Mouse (Mus musculus) small intestine, adult 2 months (tissue): ENCODE data around the gene Cwc27.

Source experiments
- CTCF ChIP-seq: fragments of 200-500 bp; IDR thresholded peaks from 2 replicates; pipeline ENCODE4 v1.5.1; 2012; ENCODE audit warnings: low read depth, mild to moderate bottlenecking, control low read depth, inconsistent platforms, low read length, moderate library complexity, mixed read lengths; ENCODE audit not compliant: insufficient replicate concordance, insufficient read length; ENCODE audit errors: extremely low read depth
- POLR2A ChIP-seq: fragments of 200-500 bp; IDR thresholded peaks from 2 replicates; pipeline ENCODE4 v1.6.1; 2012; ENCODE audit warnings: low read depth, mild to moderate bottlenecking, control low read depth, inconsistent platforms, low read length, moderate library complexity

GRCm38 (mm10) chr13:104627169-104627909, 189.6 kb downstream of the Cwc27 start:
- no peak for TF ChIP-seq POLR2A
- TF ChIP-seq CTCF, result no peak
